Mouse (Mus musculus): ENCODE data around the gene Fos. TPM values are rescaled to one million over a fixed set of nuclear protein-coding genes. Genes with fewer than 3 reads are reported as not detected.

Fos gene
- total RNA-seq, 2 experiments from 2014 or later, result 5.1 to 11.6 TPM

GRCm38 (mm10) chr12:85461913-85462663, 11.6 kb upstream of the Fos start:
- DNase-seq, result no peak

- no peak for DNase-seq
Measured at GRCm38 (mm10) chr12:85462802-85463201, 10.9 kb upstream of the Fos start.

- no peak for DNase-seq
Measured at GRCm38 (mm10) chr12:85464431-85464830, 9.3 kb upstream of the Fos start.

- peak; percentile 32 for DNase-seq
Measured at GRCm38 (mm10) chr12:85464902-85465301, 8.8 kb upstream of the Fos start.

- DNase-seq, result no peak
Measured at GRCm38 (mm10) chr12:85467854-85468253, 5.8 kb upstream of the Fos start.

GRCm38 (mm10) chr12:85468666-85469065, 5.0 kb upstream of the Fos start:
- DNase-seq, result no peak

GRCm38 (mm10) chr12:85471920-85472655, 1.6 kb upstream of the Fos start:
- DNase-seq, result peak; percentile 89

- DNase-seq, result no peak
Measured at GRCm38 (mm10) chr12:85472656-85473410, 857 bp upstream of the Fos start.

GRCm38 (mm10) chr12:85474298-85475231, 875 bp downstream of the Fos start:
- peak; percentile 55 for DNase-seq

GRCm38 (mm10) chr12:85475232-85475919, 1.7 kb downstream of the Fos start:
- no peak for DNase-seq

GRCm38 (mm10) chr12:85475920-85476828, 2.5 kb downstream of the Fos start:
- no peak for DNase-seq

- no peak for DNase-seq
Measured at GRCm38 (mm10) chr12:85477219-85477618, 3.5 kb downstream of the Fos start.

GRCm38 (mm10) chr12:85477804-85478203, 4.1 kb downstream of the Fos start:
- DNase-seq, result no peak

- DNase-seq, result no peak
Measured at GRCm38 (mm10) chr12:85478696-85479095, 5.0 kb downstream of the Fos start.

GRCm38 (mm10) chr12:85479190-85479589, 5.5 kb downstream of the Fos start:
- no peak for DNase-seq

- DNase-seq, result no peak
Measured at GRCm38 (mm10) chr12:85483155-85483554, 9.5 kb downstream of the Fos start.

GRCm38 (mm10) chr12:85484655-85485054, 11.0 kb downstream of the Fos start:
- DNase-seq, result no peak

- peak; percentile 97 for DNase-seq
Measured at GRCm38 (mm10) chr12:85485890-85486765, 12.4 kb downstream of the Fos start.

- DNase-seq, result no peak
Measured at GRCm38 (mm10) chr12:85486766-85487069, 13.0 kb downstream of the Fos start.
